Mouse (Mus musculus): Measurements from ENCODE around the gene Foxm1. TPM values are rescaled to one million over a fixed set of nuclear protein-coding genes. Genes with fewer than 3 reads are reported as not detected.

The Foxm1 gene
- polyA plus RNA-seq (2015; fragmentation: Illumina TruSeq; extraction: RNeasy Lipid Tissue Mini Kit (QIAGEN cat#74804); ENCODE audit: insufficient read depth, low read depth, low replicate concordance): 0.33 TPM

GRCm38 (mm10) chr6:128362381-128363006 is at the start of gene Foxm1, which contains the start of gene Rhno1:
Gene Foxm1 (plus strand): TSS chr6:128362967.
Gene Rhno1 (minus strand): TSS chr6:128362911.

GRCm38 (mm10) chr6:128355726-128356416 is 6.9 kb upstream of the Foxm1 start, which contains the start of gene Tulp3:
Gene Tulp3 (minus strand): TSS chr6:128355851.

GRCm38 (mm10) chr6:128375192-128375591 is 12.4 kb downstream of the Foxm1 start, which contains the start of the genes Tex52 and Gm44596:
Gene Tex52 (plus strand): TSS chr6:128375456.
Gene Gm44596 (plus strand): TSS chr6:128375503.

GRCm38 (mm10) chr6:128398996-128399395 is 36.2 kb downstream of the Foxm1 start, which contains the start of gene Nrip2:
Gene Nrip2 (plus strand): TSS chr6:128399296.

GRCm38 (mm10) chr6:128424269-128425019 is 61.7 kb downstream of the Foxm1 start, which contains the start of gene Itfg2:
Gene Itfg2 (minus strand): TSS chr6:128424931.

Other genes starting within 250 kb of the Foxm1 start
- gene Tspan9, start 219.4 kb upstream of the Foxm1 start, polyA plus RNA-seq (2015; fragmentation: Illumina TruSeq; extraction: RNeasy Lipid Tissue Mini Kit (QIAGEN cat#74804); ENCODE audit: insufficient read depth, low read depth, low replicate concordance): 14.3 TPM
- 2.6 TPM for gene Tead4, start 62.1 kb upstream of the Foxm1 start, polyA plus RNA-seq (2015; fragmentation: Illumina TruSeq; extraction: RNeasy Lipid Tissue Mini Kit (QIAGEN cat#74804); ENCODE audit: insufficient read depth, low read depth, low replicate concordance)
- gene Tulp3, start 7.1 kb upstream of the Foxm1 start, polyA plus RNA-seq (2015; fragmentation: Illumina TruSeq; extraction: RNeasy Lipid Tissue Mini Kit (QIAGEN cat#74804); ENCODE audit: insufficient read depth, low read depth, low replicate concordance): 3.4 TPM
- gene Rhno1, start 56 bp upstream of the Foxm1 start, polyA plus RNA-seq (2015; fragmentation: Illumina TruSeq; extraction: RNeasy Lipid Tissue Mini Kit (QIAGEN cat#74804); ENCODE audit: insufficient read depth, low read depth, low replicate concordance): 9.0 TPM
- not detected for gene Tex52, start 12.5 kb downstream of the Foxm1 start, polyA plus RNA-seq (2015; fragmentation: Illumina TruSeq; extraction: RNeasy Lipid Tissue Mini Kit (QIAGEN cat#74804); ENCODE audit: insufficient read depth, low read depth, low replicate concordance)
- not detected for gene Gm44596, start 12.5 kb downstream of the Foxm1 start, polyA plus RNA-seq (2015; fragmentation: Illumina TruSeq; extraction: RNeasy Lipid Tissue Mini Kit (QIAGEN cat#74804); ENCODE audit: insufficient read depth, low read depth, low replicate concordance)
- gene Nrip2, start 36.3 kb downstream of the Foxm1 start, polyA plus RNA-seq (2015; fragmentation: Illumina TruSeq; extraction: RNeasy Lipid Tissue Mini Kit (QIAGEN cat#74804); ENCODE audit: insufficient read depth, low read depth, low replicate concordance): 2.7 TPM
- gene Itfg2, start 62.0 kb downstream of the Foxm1 start, polyA plus RNA-seq (2015; fragmentation: Illumina TruSeq; extraction: RNeasy Lipid Tissue Mini Kit (QIAGEN cat#74804); ENCODE audit: insufficient read depth, low read depth, low replicate concordance): 9.5 TPM
- 35.0 TPM for gene Fkbp4, start 75.7 kb downstream of the Foxm1 start, polyA plus RNA-seq (2015; fragmentation: Illumina TruSeq; extraction: RNeasy Lipid Tissue Mini Kit (QIAGEN cat#74804); ENCODE audit: insufficient read depth, low read depth, low replicate concordance)
- not detected for gene Pzp, start 163.8 kb downstream of the Foxm1 start, polyA plus RNA-seq (2015; fragmentation: Illumina TruSeq; extraction: RNeasy Lipid Tissue Mini Kit (QIAGEN cat#74804); ENCODE audit: insufficient read depth, low read depth, low replicate concordance)
- 2.3 TPM for gene A2ml1, start 218.6 kb downstream of the Foxm1 start, polyA plus RNA-seq (2015; fragmentation: Illumina TruSeq; extraction: RNeasy Lipid Tissue Mini Kit (QIAGEN cat#74804); ENCODE audit: insufficient read depth, low read depth, low replicate concordance)